Comparison of ENCODE assay signal across 9 mouse cellular contexts in genomic region chr19:21737881-21738590, GRCm38 (mm10). TPM values are rescaled to one million over a fixed set of nuclear protein-coding genes. Genes with fewer than 3 reads are reported as not detected.
DNase-seq lines count a peak whose midpoint lies in the region; ATAC-seq and TF ChIP-seq lines count a peak whose summit lies in the region.
"Had no signal": no experiment of that assay in that cellular context is flagged by ENCODE, and none has a peak within 500 bp of the region (broad histone marks: within the 10 kb centered on the region; RNA-seq: fewer than 3 reads in every experiment).

No protein-coding gene starts in this region.

- H3K4me3 ChIP-seq in intestine, postnatal 0 days (ENCODE audit: low read depth, low read length) = no peak overlapping the region
- H3K4me3 ChIP-seq in liver, embryonic 14.5 days (ENCODE audit: insufficient read depth in 1 of 2, low read depth in 2 of 2, low read length in 2 of 2) = peak overlapping the region in 1 of 2 experiments; percentile 23; a peak in 1 of 4 replicates
- H3K4me3 ChIP-seq: erythroblast, embryonic 14.5 days had no signal

- H3K9ac ChIP-seq in intestine, postnatal 0 days (ENCODE audit: low read depth, low read length) = no peak overlapping the region
- no peak overlapping the region for H3K9ac ChIP-seq in liver, embryonic 14.5 days (replicated peaks)

- H3K4me2 ChIP-seq in intestine, postnatal 0 days (replicated peaks; ENCODE audit: low read depth) = peak overlapping the region; percentile 41
- peak overlapping the region; percentile 58 for H3K4me2 ChIP-seq in liver, embryonic 14.5 days (ENCODE audit: low read depth)

- TF ChIP-seq CTCF in intestine, postnatal 0 days (IDR thresholded peaks at IDR 0.05; ENCODE audit: low read depth) = no peak
- no peak for TF ChIP-seq CTCF in liver, embryonic 14.5 days (IDR thresholded peaks at IDR 0.05; ENCODE audit: low read depth)

- H3K9me3 ChIP-seq in intestine, postnatal 0 days (ENCODE audit: control insufficient read depth) = no peaks in the 10 kb centered on the region
- no peaks in the 10 kb centered on the region for H3K9me3 ChIP-seq in liver, embryonic 14.5 days (ENCODE audit: control insufficient read depth, low read length)

- no peak for TF ChIP-seq EP300 in liver, embryonic 14.5 days (IDR thresholded peaks at IDR 0.05; ENCODE audit: low read depth)

- no peak for ATAC-seq in intestine, postnatal 0 days
- ATAC-seq in liver, embryonic 14.5 days (ENCODE audit: insufficient read depth) = peak; percentile 47; the same call in 1 of the 2 replicates

- H3K36me3 ChIP-seq in intestine, postnatal 0 days (ENCODE audit: control insufficient read depth, insufficient read depth) = no peaks in the 10 kb centered on the region
- no peaks in the 10 kb centered on the region for H3K36me3 ChIP-seq in liver, embryonic 14.5 days (replicated peaks; ENCODE audit: control insufficient read depth, insufficient read depth, low read depth)

- no peaks in the 10 kb centered on the region for H3K27me3 ChIP-seq in intestine, postnatal 0 days (replicated peaks; ENCODE audit: control insufficient read depth, insufficient read depth, low read length)
- no peaks in the 10 kb centered on the region for H3K27me3 ChIP-seq in liver, embryonic 14.5 days (ENCODE audit: control insufficient read depth, insufficient read depth, low read length)

- H3K4me1 ChIP-seq in intestine, postnatal 0 days (replicated peaks; ENCODE audit: control insufficient read depth, insufficient read depth, low read length) = no peaks in the 10 kb centered on the region; the same call in 1 of the 2 replicates
- H3K4me1 ChIP-seq in liver, embryonic 14.5 days (replicated peaks; ENCODE audit: control insufficient read depth in 2 of 2, insufficient read depth in 2 of 2, low read length in 1 of 2) = peaks cover 0 to 10% of the 10 kb centered on the region in 2 experiments; a peak in 2 of 4 replicates

- H3K27ac ChIP-seq in intestine, postnatal 0 days (ENCODE audit: low read depth, low read length) = peak overlapping the region; percentile 21; the same call in 1 of the 2 replicates
- H3K27ac ChIP-seq in liver, embryonic 14.5 days = no peak overlapping the region

- WGBS in intestine, postnatal 0 days = 50% methylated on average over 17 of the region's 17 CpGs
- 23% methylated on average over 17 of the region's 17 CpGs for WGBS in liver, embryonic 14.5 days (ENCODE audit: insufficient replicate concordance)

- peak; percentile 24 for DNase-seq in thymus, postnatal 0 days (ENCODE audit: low spot score)
- DNase-seq in thymus, postnatal 4 days = no peak
- peak; percentile 62 for DNase-seq in cerebellum, adult 11 months
- peak; percentile 71 for DNase-seq in gastrocnemius, postnatal 25 days
- DNase-seq in liver, embryonic 14.5 days (ENCODE audit: low read depth in 3 of 3, low spot score in 3 of 3) = peak in 1 of 3 experiments; percentile 6
- peak; percentile 70 for DNase-seq in skeletal muscle tissue, adult 2 months (ENCODE audit: low read depth, low spot score)
- no peak for DNase-seq in spleen, adult 12 weeks (ENCODE audit: low spot score)

RNA-seq across cellular contexts. Expression of gene Cemip2, which starts 40.1 kb away (rescaled TPM):
- polyA plus RNA-seq in thymus, postnatal 0 days (2015; fragmentation: Nextera tagmentation; extraction: Ambion mirVana) = 4.7 and 5.6 TPM in 2 replicates
- 1 to 10 TPM; 5.8 to 7.4 TPM for total RNA-seq in gastrocnemius, postnatal 25 days (2021)
- 3.3 and 4.1 TPM in 2 replicates for polyA plus RNA-seq in intestine, postnatal 0 days (2015; fragmentation: Nextera tagmentation; extraction: Ambion mirVana)
- polyA plus RNA-seq in liver, embryonic 14.5 days (2012; rRNA removed) = 2.4 and 3.0 TPM in 2 replicates
- polyA plus RNA-seq in liver, embryonic 14.5 days (2014; fragmentation: Nextera tagmentation; extraction: Ambion mirVana) = 6.0 and 6.7 TPM in 2 replicates

Comparison
In these comparisons a context has a peak if more than half of its experiments do, and no peak if none do; other contexts are left out.
1. DNase-seq: peak in thymus, postnatal 0 days (single experiment), cerebellum, adult 11 months (single experiment), gastrocnemius, postnatal 25 days (single experiment) and skeletal muscle tissue, adult 2 months (single experiment); none in thymus, postnatal 4 days (single experiment) and spleen, adult 12 weeks (single experiment).